10 mouse cellular contexts compared by ENCODE assay signal in the genomic region with DNA sequence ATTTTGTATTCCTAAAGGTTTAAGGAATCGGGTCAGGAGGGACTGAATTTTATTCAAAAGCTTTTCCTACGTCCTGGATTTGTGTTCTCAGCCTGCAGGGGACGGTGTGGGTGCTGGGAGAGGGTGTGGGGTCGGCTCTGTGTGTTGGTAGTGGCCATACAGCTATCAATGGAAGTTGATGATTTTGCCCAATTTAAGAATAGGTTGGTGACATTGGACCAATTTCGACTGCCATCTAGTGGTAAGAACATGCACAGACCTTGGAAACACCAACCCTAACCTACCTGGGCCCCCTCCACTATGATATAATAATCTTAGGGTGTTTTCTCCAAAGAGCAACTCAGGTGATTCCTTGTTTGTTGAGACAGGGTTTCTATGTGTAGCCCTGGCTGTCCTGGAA. TPM values are rescaled to one million over a fixed set of nuclear protein-coding genes. Genes with fewer than 3 reads are reported as not detected.
DNase-seq lines count a peak whose midpoint lies in the region; ATAC-seq and TF ChIP-seq lines count a peak whose summit lies in the region.
"Had no signal": no experiment of that assay in that cellular context is flagged by ENCODE, and none has a peak within 500 bp of the region (broad histone marks: within the 10 kb centered on the region; RNA-seq: fewer than 3 reads in every experiment).

No protein-coding gene starts in this region.

- 22% methylated on average over 5 of the region's 5 CpGs for WGBS in lung, postnatal 0 days
- WGBS in neural tube, embryonic 15.5 days: 32% methylated on average over 5 of the region's 5 CpGs

- H3K79me2 ChIP-seq in CH12.LX (replicated peaks; ENCODE audit: control insufficient read depth, extremely low read depth, insufficient read depth, poor library complexity, severe bottlenecking): no peaks in the 10 kb centered on the region

- no peak for ATAC-seq in CD4-positive, CD25-positive, alpha-beta regulatory T cell, adult 4 months
- peak; percentile 60 for ATAC-seq in common myeloid progenitor, adult 5-6 weeks (replicated peaks; ENCODE audit: low read depth, poor library complexity, severe bottlenecking)
- ATAC-seq in lung, postnatal 0 days: 0 out of 2 replicates have a peak, but pooled peaks have one; percentile 37
- no peak for ATAC-seq in neural tube, embryonic 15.5 days (ENCODE audit: low FRiP score)

- H3K4me1 ChIP-seq in CH12.LX (ENCODE audit: control insufficient read depth in 1 of 2, insufficient read depth in 2 of 2): no peaks in the 10 kb centered on the region
- no peaks in the 10 kb centered on the region for H3K4me1 ChIP-seq in lung, postnatal 0 days (ENCODE audit: insufficient read depth, low read depth, low read length)
- no peaks in the 10 kb centered on the region for H3K4me1 ChIP-seq in neural tube, embryonic 15.5 days

- no peak overlapping the region for H3K9ac ChIP-seq in CH12.LX (ENCODE audit: insufficient read depth, low read depth)
- no peak overlapping the region for H3K9ac ChIP-seq in lung, postnatal 0 days (replicated peaks; ENCODE audit: low read depth)
- no peak overlapping the region for H3K9ac ChIP-seq in neural tube, embryonic 15.5 days (replicated peaks)
- H3K9ac ChIP-seq: heart, embryonic 13.5 days had no signal

- DNase-seq in CD4-positive, CD25-positive, alpha-beta regulatory T cell, adult 2 months (ENCODE audit: low read depth, low spot score): peak; percentile 72
- DNase-seq in kidney, adult 8-10 months: peak; percentile 21 to 27
- no peak for DNase-seq in kidney, adult 11 months
- DNase-seq in CH12.LX (ENCODE audit: extremely low read depth): peak; percentile 36
- peak; percentile 58 for DNase-seq in lung, postnatal 0 days (ENCODE audit: low spot score)

- dilution Hi-C loops in CH12.LX (cut with MboI; ENCODE audit: extremely low pct_ligation_motif_present, extremely low pct_unique_long_range_greater_than_20kb, low sequenced_read_pairs): no loop called here

- TF ChIP-seq EP300 in CH12.LX (IDR thresholded peaks at IDR 0.05; ENCODE audit: low read length): no peak
- no peak for TF ChIP-seq EP300 in lung, postnatal 0 days (IDR thresholded peaks at IDR 0.05)

- in situ Hi-C loops in CH12.LX (cut with MboI; ENCODE audit: low pct_ligation_motif_present, low pct_unique_long_range_greater_than_20kb, low sequenced_read_pairs): no loop called here

- TF ChIP-seq CTCF in CH12.LX (conservative IDR thresholded peaks at IDR 0.05 in 1 of 2, IDR thresholded peaks at IDR 0.05 in 1 of 2; ENCODE audit: low read depth in 2 of 2, low read length in 2 of 2): peak; percentile 68 to 81
- TF ChIP-seq CTCF in lung, postnatal 0 days (IDR thresholded peaks at IDR 0.05): peak; percentile 79

- no peak overlapping the region for H3K4me2 ChIP-seq in CH12.LX (ENCODE audit: insufficient read depth, low read depth, poor library complexity, severe bottlenecking)
- H3K4me2 ChIP-seq in lung, postnatal 0 days (replicated peaks; ENCODE audit: low read depth, low read length): no peak overlapping the region
- no peak overlapping the region for H3K4me2 ChIP-seq in neural tube, embryonic 15.5 days
- H3K4me2 ChIP-seq: heart, embryonic 13.5 days had no signal

- no peak overlapping the region for H3K27ac ChIP-seq in CH12.LX (ENCODE audit: insufficient read depth, low read depth)
- H3K27ac ChIP-seq in lung, postnatal 0 days (ENCODE audit: low read length): no peak overlapping the region
- no peak overlapping the region for H3K27ac ChIP-seq in neural tube, embryonic 15.5 days (replicated peaks)
- H3K27ac ChIP-seq: heart, embryonic 13.5 days had no signal

- no peak for TF ChIP-seq POLR2A in CH12.LX (IDR thresholded peaks at IDR 0.05; ENCODE audit: low read depth, low read length)

- peaks cover 11% of the 10 kb centered on the region for H3K9me3 ChIP-seq in CH12.LX (replicated peaks; ENCODE audit: low read length)
- no peaks in the 10 kb centered on the region for H3K9me3 ChIP-seq in lung, postnatal 0 days (ENCODE audit: low read length)
- peaks cover 7% of the 10 kb centered on the region; the same call in 1 of the 2 replicates for H3K9me3 ChIP-seq in neural tube, embryonic 15.5 days (replicated peaks)
- H3K9me3 ChIP-seq: heart, embryonic 13.5 days had no signal

- H3K4me3 ChIP-seq in CH12.LX (replicated peaks in 1 of 3; ENCODE audit: low read depth in 2 of 3, low read length in 2 of 3, poor library complexity in 1 of 3): no peak overlapping the region
- no peak overlapping the region for H3K4me3 ChIP-seq in lung, postnatal 0 days (ENCODE audit: low read depth, low read length)
- no peak overlapping the region for H3K4me3 ChIP-seq in neural tube, embryonic 15.5 days (replicated peaks)
- H3K4me3 ChIP-seq: heart, embryonic 13.5 days; megakaryocyte, embryonic 14.5 days had no signal

- H3K36me3 ChIP-seq in CH12.LX (replicated peaks in 1 of 2; ENCODE audit: control insufficient read depth in 1 of 2, insufficient read depth in 1 of 2, low read length in 1 of 2): no peaks in the 10 kb centered on the region
- H3K36me3 ChIP-seq in lung, postnatal 0 days (ENCODE audit: insufficient read depth, low read length): no peaks in the 10 kb centered on the region
- H3K36me3 ChIP-seq in neural tube, embryonic 15.5 days: no peaks in the 10 kb centered on the region
- H3K36me3 ChIP-seq: heart, embryonic 13.5 days had no signal

- TF ChIP-seq RAD21 in CH12.LX (IDR thresholded peaks at IDR 0.05; ENCODE audit: low read depth, low read length): peak; percentile 77

- H3K27me3 ChIP-seq in CH12.LX (replicated peaks): no peaks in the 10 kb centered on the region
- no peaks in the 10 kb centered on the region for H3K27me3 ChIP-seq in lung, postnatal 0 days (replicated peaks; ENCODE audit: insufficient read depth, low read length)
- H3K27me3 ChIP-seq in neural tube, embryonic 15.5 days (replicated peaks): no peaks in the 10 kb centered on the region
- H3K27me3 ChIP-seq: heart, embryonic 13.5 days had no signal

TF ChIP-seq in CH12.LX, 34 proteins besides CTCF, POLR2A, EP300 and RAD21:
- TF ChIP-seq MYC (IDR thresholded peaks at IDR 0.05; ENCODE audit: low read depth, low read length) (no peak), SMC3 (IDR thresholded peaks at IDR 0.05; ENCODE audit: low read depth, low read length) (peak; percentile 65)

RNA-seq across cellular contexts. Expression of gene Cnot11, which starts 12.3 kb away (rescaled TPM):
- 1 to 10 TPM; 2.9 to 4.8 TPM for polyA plus RNA-seq in CD4-positive, CD25-positive, alpha-beta regulatory T cell, adult 4 months (2017; shearing (Covaris generic))
- total RNA-seq in CH12.LX (2012; rRNA removed) (15.3 and 17.8 TPM in 2 replicates), CH12.LX (2014; rRNA removed) (28.6 and 31.8 TPM in 2 replicates)
- polyA plus RNA-seq in CH12.LX (2012; ENCODE audit: insufficient read length, low read depth): 29.9 and 34.9 TPM in 2 replicates
- total RNA-seq in common myeloid progenitor, adult 5-6 weeks (2017): 24.2 and 30.9 TPM in 2 replicates
- 10.0 and 10.7 TPM in 2 replicates for polyA plus RNA-seq in lung, postnatal 0 days (2015; fragmentation: Nextera tagmentation; extraction: Ambion mirVana)
- polyA plus RNA-seq in neural tube, embryonic 15.5 days (2015; fragmentation: Nextera tagmentation; extraction: Ambion mirVana): 15.2 and 16.7 TPM in 2 replicates

RNA-seq across cellular contexts. Expression of gene Tbc1d8, which starts 44.0 kb away (rescaled TPM):
- polyA plus RNA-seq in CD4-positive, CD25-positive, alpha-beta regulatory T cell, adult 4 months (2017; shearing (Covaris generic)): 1 to 10 TPM; 2.3 to 2.8 TPM
- total RNA-seq in CH12.LX (2012; rRNA removed) (0.81 and 0.88 TPM in 2 replicates), CH12.LX (2014; rRNA removed) (0.16 and 0.30 TPM in 2 replicates)
- 1.4 and 1.8 TPM in 2 replicates for polyA plus RNA-seq in CH12.LX (2012; ENCODE audit: insufficient read length, low read depth)
- total RNA-seq in common myeloid progenitor, adult 5-6 weeks (2017): 4.1 and 6.7 TPM in 2 replicates
- 14.5 and 18.0 TPM in 2 replicates for polyA plus RNA-seq in lung, postnatal 0 days (2015; fragmentation: Nextera tagmentation; extraction: Ambion mirVana)
- polyA plus RNA-seq in neural tube, embryonic 15.5 days (2015; fragmentation: Nextera tagmentation; extraction: Ambion mirVana): 12.2 and 12.7 TPM in 2 replicates

RNA-seq across cellular contexts. Expression of gene Rnf149, which starts 54.7 kb away (rescaled TPM):
- polyA plus RNA-seq in CD4-positive, CD25-positive, alpha-beta regulatory T cell, adult 4 months (2017; shearing (Covaris generic)): 10 to 100 TPM; 18.6 to 19.9 TPM
- total RNA-seq in CH12.LX (2012; rRNA removed) (12.6 and 16.6 TPM in 2 replicates), CH12.LX (2014; rRNA removed) (21.5 and 22.7 TPM in 2 replicates)
- 31.3 and 32.3 TPM in 2 replicates for polyA plus RNA-seq in CH12.LX (2012; ENCODE audit: insufficient read length, low read depth)
- total RNA-seq in common myeloid progenitor, adult 5-6 weeks (2017): 30.4 and 40.7 TPM in 2 replicates
- polyA plus RNA-seq in lung, postnatal 0 days (2015; fragmentation: Nextera tagmentation; extraction: Ambion mirVana): 25.1 and 31.0 TPM in 2 replicates
- 26.1 and 26.5 TPM in 2 replicates for polyA plus RNA-seq in neural tube, embryonic 15.5 days (2015; fragmentation: Nextera tagmentation; extraction: Ambion mirVana)

Comparison
In these comparisons a context has a peak if more than half of its experiments do, and no peak if none do; other contexts are left out.
1. ATAC-seq: peak in common myeloid progenitor, adult 5-6 weeks (single experiment) and lung, postnatal 0 days (single experiment); none in CD4-positive, CD25-positive, alpha-beta regulatory T cell, adult 4 months (single experiment) and neural tube, embryonic 15.5 days (single experiment).